Mouse (Mus musculus): ENCODE results near the gene Scoc. TPM values are rescaled to one million over a fixed set of nuclear protein-coding genes. Genes with fewer than 3 reads are reported as not detected.
A peak's percentile ranks its signal among the peaks of the same experiment; 100 is the strongest.
"Not testable (repeated sequence)": the region's sequence is repeated elsewhere in the genome, so short reads cannot be mapped to it uniquely, and the experiment has no call there.

Scoc gene
- 10 to 100 TPM; 49.1 to 54.1 (median 51.7) TPM for total RNA-seq (2022)

- no peak for DNase-seq (ENCODE audit: low spot score in 2 of 2)
These were observed at the start of gene Scoc for GRCm38 (mm10) chr8:83458222-83458621. Scoc (minus strand) TSS chr8:83458391.

GRCm38 (mm10) chr8:83459606-83460005, 1.4 kb upstream of the Scoc start:
- DNase-seq (ENCODE audit: low spot score in 2 of 2), result no peak

DNA sequence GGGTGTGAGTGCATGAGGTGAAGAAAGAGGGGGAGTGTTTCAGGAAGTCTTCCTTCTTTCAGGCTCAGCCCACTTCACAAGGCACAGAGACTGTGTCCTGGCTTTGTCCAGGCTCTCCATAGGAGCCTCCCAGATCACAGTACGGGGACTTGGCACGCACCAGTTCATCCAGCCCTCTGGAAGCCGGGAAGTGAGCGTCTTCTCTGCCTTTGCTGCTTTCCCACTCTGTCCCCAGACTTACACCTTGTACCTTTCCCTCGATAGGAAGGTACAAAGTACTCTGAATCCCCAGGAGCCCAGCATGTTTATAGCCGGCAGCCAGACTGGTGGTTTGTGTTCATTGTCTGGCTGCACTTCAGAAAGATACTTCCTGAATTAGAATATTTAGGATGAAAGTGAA, 1.1 kb downstream of the Scoc start:
- no peak for DNase-seq (ENCODE audit: low spot score in 2 of 2)

- DNase-seq (ENCODE audit: low spot score in 2 of 2), result no peak
These were observed 7.1 kb downstream of the Scoc start for GRCm38 (mm10) chr8:83451056-83451455.

- DNase-seq (ENCODE audit: low spot score in 2 of 2), result no peak
These were observed 8.2 kb downstream of the Scoc start for GRCm38 (mm10) chr8:83449960-83450359.

- no peak for DNase-seq (ENCODE audit: low spot score in 2 of 2)
These were observed 15.2 kb downstream of the Scoc start for GRCm38 (mm10) chr8:83443052-83443400.

GRCm38 (mm10) chr8:83442243-83443051, 15.7 kb downstream of the Scoc start:
- DNase-seq (ENCODE audit: low spot score in 2 of 2), result peak; percentile 90 to 96

- no peak for DNase-seq (ENCODE audit: low spot score in 2 of 2)
These were observed 16.4 kb downstream of the Scoc start for GRCm38 (mm10) chr8:83441656-83442242.

DNA sequence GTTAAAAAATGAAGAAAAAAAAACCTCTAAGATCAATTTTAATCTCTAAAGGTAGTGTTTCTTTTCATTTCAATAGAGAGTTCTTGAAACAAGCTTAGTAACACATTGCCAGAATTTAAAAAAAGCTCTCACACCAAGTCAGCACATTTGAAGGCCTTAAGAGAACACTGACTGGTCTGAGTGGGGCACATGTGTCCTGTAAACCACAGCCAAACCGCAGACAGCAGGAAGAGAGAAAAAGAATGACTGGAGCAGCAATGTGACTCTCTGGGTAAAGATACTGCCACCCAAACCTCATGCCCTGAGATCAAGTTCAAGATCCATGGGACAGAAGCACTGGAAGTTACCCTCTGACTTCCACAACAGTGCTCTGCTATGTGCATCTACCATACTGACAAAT, 21.1 kb downstream of the Scoc start:
- DNase-seq (ENCODE audit: low spot score in 2 of 2), result no peak

- no peak for DNase-seq (ENCODE audit: low spot score in 2 of 2)
These were observed 29.1 kb downstream of the Scoc start for GRCm38 (mm10) chr8:83429071-83429524.

- DNase-seq (ENCODE audit: low spot score in 2 of 2), result not testable (repeated sequence)
These were observed 29.6 kb downstream of the Scoc start for GRCm38 (mm10) chr8:83428621-83429020.

GRCm38 (mm10) chr8:83426949-83427348, 31.2 kb downstream of the Scoc start:
- DNase-seq (ENCODE audit: low spot score in 2 of 2), result no peak

GRCm38 (mm10) chr8:83426104-83426759, 32.0 kb downstream of the Scoc start:
- DNase-seq (ENCODE audit: low spot score in 2 of 2), result no peak

GRCm38 (mm10) chr8:83425202-83425601, 33.0 kb downstream of the Scoc start:
- DNase-seq (ENCODE audit: low spot score in 2 of 2), result no peak

DNA sequence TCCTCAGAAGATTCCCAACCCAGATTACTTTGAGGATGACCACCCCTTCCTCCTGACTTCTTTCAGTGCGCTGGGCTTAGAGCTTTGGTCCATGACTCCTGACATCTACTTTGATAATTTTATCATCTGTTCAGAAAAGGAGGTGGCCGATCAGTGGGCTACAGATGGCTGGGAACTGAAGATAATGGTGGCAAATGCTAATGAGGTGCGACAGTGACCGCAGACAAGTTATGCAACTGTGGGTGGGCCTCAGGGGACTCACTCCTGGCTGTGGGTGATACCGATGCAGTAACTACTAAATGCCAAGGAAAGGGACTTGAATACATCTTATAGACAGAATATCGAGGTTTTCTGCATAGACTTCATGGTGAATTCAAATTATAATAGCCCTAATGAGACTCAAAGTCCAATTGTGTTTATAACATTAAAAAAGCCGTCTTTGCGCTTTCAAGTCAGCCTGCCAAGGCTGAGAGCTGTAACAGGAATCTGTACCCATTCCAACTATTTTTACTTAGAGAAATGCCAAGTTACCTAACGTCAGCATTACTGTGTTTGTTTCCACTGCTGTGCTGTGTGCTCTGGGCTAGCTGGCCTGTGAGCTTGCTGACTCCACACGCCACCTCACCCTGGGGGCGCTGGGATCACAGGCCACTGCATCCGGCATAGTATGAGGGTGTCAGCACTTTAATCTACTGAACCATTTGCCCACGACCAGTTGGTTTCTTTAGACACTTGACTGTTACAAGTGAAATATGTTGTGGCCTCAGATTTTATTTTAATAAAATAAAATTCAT, 35.0 kb downstream of the Scoc start:
- DNase-seq (ENCODE audit: low spot score in 2 of 2), result no peak

GRCm38 (mm10) chr8:83421354-83421753, 36.8 kb downstream of the Scoc start:
- no peak for DNase-seq (ENCODE audit: low spot score in 2 of 2)

- no peak for DNase-seq (ENCODE audit: low spot score in 2 of 2)
These were observed 39.2 kb downstream of the Scoc start for GRCm38 (mm10) chr8:83418805-83419516.

GRCm38 (mm10) chr8:83417970-83418369, 40.2 kb downstream of the Scoc start:
- no peak for DNase-seq (ENCODE audit: low spot score in 2 of 2)

- DNase-seq (ENCODE audit: low spot score in 2 of 2), result no peak
These were observed 41.3 kb downstream of the Scoc start for GRCm38 (mm10) chr8:83416878-83417277.

GRCm38 (mm10) chr8:83408496-83408895, 49.7 kb downstream of the Scoc start:
- DNase-seq (ENCODE audit: low spot score in 2 of 2), result no peak

- DNase-seq (ENCODE audit: low spot score in 2 of 2), result no peak
These were observed 51.4 kb downstream of the Scoc start for GRCm38 (mm10) chr8:83406836-83407235.

Measured in gastrocnemius, adult 8-10 months (tissue).